17 mouse cellular contexts compared by ENCODE assay signal in genomic region chr13:44737297-44737696, GRCm38 (mm10). TPM values are rescaled to one million over a fixed set of nuclear protein-coding genes. Genes with fewer than 3 reads are reported as not detected.
DNase-seq lines count a peak whose midpoint lies in the region; ATAC-seq lines count a peak whose summit lies in the region.
"Had no signal": no experiment of that assay in that cellular context is flagged by ENCODE, and none has a peak within 500 bp of the region (broad histone marks: within the 10 kb centered on the region; RNA-seq: fewer than 3 reads in every experiment).

No protein-coding gene starts in this region.

- H3K4me3 ChIP-seq in forebrain, embryonic 14.5 days (ENCODE audit: low read depth, low read length) = no peak overlapping the region
- H3K4me3 ChIP-seq: heart, embryonic 10.5 days; hindbrain, embryonic 12.5 days; liver, embryonic 13.5 days had no signal

- no peak overlapping the region for H3K9ac ChIP-seq in forebrain, embryonic 14.5 days (ENCODE audit: low read length)
- H3K9ac ChIP-seq: hindbrain, embryonic 12.5 days; liver, embryonic 13.5 days had no signal

- no peaks in the 10 kb centered on the region for H3K27me3 ChIP-seq in forebrain, embryonic 14.5 days (replicated peaks; ENCODE audit: control insufficient read depth, insufficient read depth, low read length)
- H3K27me3 ChIP-seq: hindbrain, embryonic 12.5 days; liver, embryonic 13.5 days had no signal

- peak; percentile 36 for DNase-seq in kidney, adult 18-20 months
- DNase-seq in kidney, postnatal 4 days = no peak
- peak; percentile 82 for DNase-seq in adipocyte (ENCODE audit: low spot score)
- DNase-seq in gastrocnemius, postnatal 25 days = peak; percentile 35
- DNase-seq in lung, postnatal 25 days (ENCODE audit: low spot score) = peak; percentile 64
- no peak for DNase-seq in layer of hippocampus, adult 11-12 months (ENCODE audit: low spot score)
- no peak for DNase-seq in forebrain, embryonic 14.5 days (ENCODE audit: low spot score)
- DNase-seq: cerebellum, adult 9-11 months; liver, embryonic 13.5 days; thymus, postnatal 36 days had no signal

- H3K4me2 ChIP-seq in forebrain, embryonic 14.5 days (ENCODE audit: low read length) = no peak overlapping the region
- H3K4me2 ChIP-seq: hindbrain, embryonic 12.5 days; liver, embryonic 13.5 days; midbrain, embryonic 11.5 days had no signal

- no peak for ATAC-seq in forebrain, embryonic 14.5 days
- no peak for ATAC-seq in frontal cortex, adult (ENCODE audit: low TSS enrichment)
- ATAC-seq: CD4-positive, CD25-positive, alpha-beta regulatory T cell, adult 4 months; forebrain, embryonic 16.5 days had no signal

- H3K27ac ChIP-seq in forebrain, embryonic 14.5 days (ENCODE audit: low read depth, low read length) = no peak overlapping the region
- H3K27ac ChIP-seq: heart, embryonic 10.5 days; hindbrain, embryonic 12.5 days; kidney, postnatal 0 days; liver, embryonic 13.5 days had no signal

- H3K4me1 ChIP-seq in forebrain, embryonic 14.5 days (ENCODE audit: control insufficient read depth, insufficient read depth, low read length) = peaks cover 7% of the 10 kb centered on the region; the same call in 1 of the 2 replicates

- WGBS in forebrain, embryonic 14.5 days = 49% methylated on average over 1 of the region's 1 CpGs

- no peaks in the 10 kb centered on the region for H3K9me3 ChIP-seq in forebrain, embryonic 14.5 days (replicated peaks; ENCODE audit: control insufficient read depth, low read length)
- H3K9me3 ChIP-seq: heart, embryonic 10.5 days; hindbrain, embryonic 12.5 days; liver, embryonic 13.5 days had no signal

- no peaks in the 10 kb centered on the region for H3K36me3 ChIP-seq in forebrain, embryonic 14.5 days (ENCODE audit: control insufficient read depth, insufficient read depth, low read length)
- H3K36me3 ChIP-seq: hindbrain, embryonic 12.5 days; liver, embryonic 13.5 days had no signal

RNA-seq across cellular contexts. Expression of gene Jarid2, which starts 8.0 kb away (rescaled TPM):
- total RNA-seq in gastrocnemius, postnatal 25 days (2021) = 10 to 100 TPM; 23.0 to 27.5 TPM
- polyA plus RNA-seq in forebrain, embryonic 14.5 days (2014; fragmentation: Nextera tagmentation; extraction: Ambion mirVana) = 16.4 and 20.5 TPM in 2 replicates

Comparison
In these comparisons a context has a peak if more than half of its experiments do, and no peak if none do; other contexts are left out.
1. DNase-seq: peak in kidney, adult 18-20 months (single experiment), adipocyte (single experiment), gastrocnemius, postnatal 25 days (single experiment) and lung, postnatal 25 days (single experiment); none in kidney, postnatal 4 days (0 of 2), layer of hippocampus, adult 11-12 months (single experiment) and forebrain, embryonic 14.5 days (single experiment).